Mouse (Mus musculus) thymus, adult 2 months (tissue): ENCODE data around the gene Tm9sf3. TPM values are rescaled to one million over a fixed set of nuclear protein-coding genes. Genes with fewer than 3 reads are reported as not detected.

Source experiments
- DNase-seq: peaks from one replicate; pipeline ENCODE4 v3.0.0; 2021
- H3K27ac ChIP-seq: fragments of 200-500 bp; 2 replicates; pipeline ENCODE4 v1.5.1; 2012; ENCODE audit warnings: low read length, control low read depth; ENCODE audit not compliant: control insufficient read depth, insufficient read depth
- H3K27me3 ChIP-seq: fragments of 200-500 bp; 2 replicates; pipeline ENCODE4 v1.6.1; 2012; ENCODE audit warnings: mild to moderate bottlenecking, low read length, moderate library complexity, mixed read lengths; ENCODE audit not compliant: control insufficient read depth, insufficient read depth
- H3K36me3 ChIP-seq: fragments of 200-500 bp; 2 replicates; pipeline ENCODE4 v1.6.1; 2012; ENCODE audit warnings: mild to moderate bottlenecking, low read length, moderate library complexity; ENCODE audit not compliant: control insufficient read depth, insufficient read depth
- H3K4me1 ChIP-seq: fragments of 200-500 bp; replicated peaks from 2 replicates; pipeline ENCODE4 v1.6.1; 2012; ENCODE audit warnings: low read length; ENCODE audit not compliant: control insufficient read depth, insufficient read depth
- H3K4me3 ChIP-seq: fragments of 200-500 bp; 2 replicates; pipeline ENCODE4 v1.5.1; 2012; ENCODE audit warnings: mild to moderate bottlenecking, low read length, control low read depth, moderate library complexity; ENCODE audit not compliant: control insufficient read depth, insufficient read depth
- CTCF ChIP-seq: fragments of 200-500 bp; IDR thresholded peaks from 2 replicates; pipeline ENCODE4 v1.5.1; 2012; ENCODE audit warnings: mild to moderate bottlenecking, control low read depth, low read length, moderate library complexity, borderline replicate concordance; ENCODE audit not compliant: control insufficient read depth, poor library complexity, insufficient read depth; ENCODE audit errors: extremely low read depth
- POLR2A ChIP-seq: fragments of 200-500 bp; IDR thresholded peaks from 2 replicates; pipeline ENCODE4 v1.6.1; 2012; ENCODE audit warnings: mild to moderate bottlenecking, low read length, control low read depth, moderate library complexity; ENCODE audit not compliant: control insufficient read depth, poor library complexity, insufficient read depth; ENCODE audit errors: extremely low read depth
- WGBS: fragments of 180-500 bp; shearing (Covaris S2); methylation state at CpG from one replicate; pipeline ENCODE4 v1.1.7; 2018; 5-methylcytosine and 5-hydroxymethylcytosine counted together
- polyA plus RNA-seq: library from polyadenylated mRNA; depleted of rRNA; stranded (reverse); fragments of >200 nt; gene quantifications from 2 replicates; pipeline ENCODE4 v1.2.3, GENCODE M21; 2012

The Tm9sf3 gene
- polyA plus RNA-seq, 1 experiment: 59.7 TPM

- H3K27me3 ChIP-seq: no peaks in the 10 kb centered on the region
- H3K36me3 ChIP-seq: no peaks in the 10 kb centered on the region
- TF ChIP-seq POLR2A (no peak), CTCF (no peak; the same call in 1 of the 2 replicates)
- peak overlapping the region; percentile 48; the same call in 1 of the 2 replicates for H3K27ac ChIP-seq
- WGBS: 4% methylated on average over 51 of the region's 51 CpGs
- H3K4me1 ChIP-seq: peaks cover 14% of the 10 kb centered on the region
- peak overlapping the region; percentile 99 for H3K4me3 ChIP-seq
- peak; percentile 73 for DNase-seq
Observed at GRCm38 (mm10) chr19:41262712-41263629, 826 bp downstream of the Tm9sf3 start.

- DNase-seq: no peak
- Histone ChIP-seq H3K27ac (no peak overlapping the region), H3K27me3 (no peaks in the 10 kb centered on the region), H3K4me1 (peaks cover 14% of the 10 kb centered on the region), H3K36me3 (no peaks in the 10 kb centered on the region), H3K4me3 (no peak overlapping the region)
- no peak for TF ChIP-seq CTCF
- no peak for TF ChIP-seq POLR2A
- WGBS: 93% methylated on average over 3 of the region's 3 CpGs
Observed at GRCm38 (mm10) chr19:41260736-41261135, 3.1 kb downstream of the Tm9sf3 start.

- Histone ChIP-seq H3K36me3 (peaks cover 6% of the 10 kb centered on the region), H3K27me3 (no peaks in the 10 kb centered on the region), H3K27ac (no peak overlapping the region), H3K4me3 (no peak overlapping the region), H3K4me1 (peaks cover 11% of the 10 kb centered on the region)
- WGBS: 37% methylated on average over 6 of the region's 6 CpGs
- peak; percentile 22 for DNase-seq
- TF ChIP-seq CTCF (no peak), POLR2A (no peak)
Observed at GRCm38 (mm10) chr19:41259256-41259655, 4.5 kb downstream of the Tm9sf3 start.

GRCm38 (mm10) chr19:41258707-41259106 is 5.1 kb downstream of the Tm9sf3 start:
- DNase-seq: peak; percentile 73
- Histone ChIP-seq H3K4me3 (no peak overlapping the region), H3K27ac (no peak overlapping the region), H3K4me1 (peaks cover 11% of the 10 kb centered on the region), H3K27me3 (no peaks in the 10 kb centered on the region), H3K36me3 (peaks cover 8% of the 10 kb centered on the region)
- 24% methylated on average over 2 of the region's 2 CpGs for WGBS
- no peak for TF ChIP-seq POLR2A

GRCm38 (mm10) chr19:41254584-41254983 is 9.2 kb downstream of the Tm9sf3 start:
- peaks cover 8% of the 10 kb centered on the region for H3K36me3 ChIP-seq
- no peak for DNase-seq
- H3K4me3 ChIP-seq: no peak overlapping the region
- H3K27ac ChIP-seq: no peak overlapping the region
- H3K27me3 ChIP-seq: no peaks in the 10 kb centered on the region
- 89% methylated on average over 5 of the region's 5 CpGs for WGBS
- H3K4me1 ChIP-seq: peaks cover 2% of the 10 kb centered on the region
- TF ChIP-seq POLR2A (no peak), CTCF (no peak)

GRCm38 (mm10) chr19:41248968-41249367 is 14.8 kb downstream of the Tm9sf3 start:
- TF ChIP-seq POLR2A: no peak
- no peak for TF ChIP-seq CTCF
- no peaks in the 10 kb centered on the region for H3K4me1 ChIP-seq
- H3K36me3 ChIP-seq: peaks cover 29% of the 10 kb centered on the region
- H3K27me3 ChIP-seq: no peaks in the 10 kb centered on the region
- H3K27ac ChIP-seq: no peak overlapping the region
- 91% methylated on average over 4 of the region's 4 CpGs for WGBS
- no peak for DNase-seq
- no peak overlapping the region for H3K4me3 ChIP-seq

- Histone ChIP-seq H3K4me1 (no peaks in the 10 kb centered on the region), H3K36me3 (peaks cover 33% of the 10 kb centered on the region), H3K27ac (no peak overlapping the region), H3K27me3 (no peaks in the 10 kb centered on the region), H3K4me3 (no peak overlapping the region)
- no peak for DNase-seq
- 95% methylated on average over 3 of the region's 3 CpGs for WGBS
- TF ChIP-seq POLR2A: no peak
- TF ChIP-seq CTCF: no peak
Observed at GRCm38 (mm10) chr19:41248271-41248670, 15.5 kb downstream of the Tm9sf3 start.
